Mouse (Mus musculus): ENCODE results near the gene Cep135.

Cep135 gene

GRCm38 (mm10) chr5:76588551-76589283 lies at the start of gene Cep135:
Gene Cep135, plus strand, starts transcription at chr5:76588698.
- DNase-seq (ENCODE audit: low read depth, low spot score): peak; percentile 55

GRCm38 (mm10) chr5:76540181-76540580 lies 48.3 kb upstream of the Cep135 start:
- no peak for DNase-seq (ENCODE audit: low read depth, low spot score)

DNA sequence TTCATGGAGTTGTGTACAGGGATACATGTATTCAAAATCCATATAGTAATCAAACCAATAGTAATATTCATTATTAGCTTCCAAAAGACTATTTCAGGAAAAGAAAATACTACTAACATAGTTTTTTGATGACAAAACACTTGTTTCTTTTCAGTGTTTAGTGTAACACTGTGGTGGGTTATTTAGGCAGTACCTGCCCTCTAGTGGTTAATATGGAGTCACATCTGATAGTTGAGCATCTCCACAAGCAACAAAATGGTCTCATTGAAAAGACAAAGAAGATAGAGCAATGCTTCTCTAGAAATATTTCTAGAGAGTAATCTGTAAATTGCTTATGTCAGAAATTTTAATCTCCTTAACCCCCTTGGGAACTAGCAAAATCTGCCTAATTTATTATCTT lies 47.7 kb upstream of the Cep135 start:
- DNase-seq (ENCODE audit: low read depth, low spot score): no peak

- no peak for DNase-seq (ENCODE audit: low read depth, low spot score)
Measured at GRCm38 (mm10) chr5:76543200-76543599, 45.3 kb upstream of the Cep135 start.

- DNase-seq (ENCODE audit: low read depth, low spot score): no peak
Measured at GRCm38 (mm10) chr5:76550426-76550825, 38.1 kb upstream of the Cep135 start.

DNA sequence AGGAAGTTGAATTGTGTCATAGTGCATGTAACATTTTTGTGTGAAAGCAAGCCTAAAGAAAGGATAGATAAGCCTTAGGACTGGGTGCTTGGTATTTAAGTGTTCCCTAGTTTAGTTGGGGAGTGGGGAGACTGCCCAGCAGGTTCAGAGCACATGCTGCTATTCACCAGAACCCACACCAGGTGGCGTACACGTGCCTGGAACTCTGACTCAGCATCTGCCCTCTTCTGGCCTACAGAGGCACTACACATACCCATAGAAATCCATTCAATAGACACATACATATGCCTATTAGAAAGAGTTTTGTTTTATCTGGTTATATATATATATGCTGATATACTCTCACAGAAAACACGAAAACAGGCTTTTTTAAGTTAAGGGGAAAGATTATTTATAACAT lies 23.2 kb upstream of the Cep135 start:
- no peak for DNase-seq (ENCODE audit: low read depth, low spot score)

- no peak for DNase-seq (ENCODE audit: low read depth, low spot score)
Measured at GRCm38 (mm10) chr5:76574251-76574650, 14.2 kb upstream of the Cep135 start.

- no peak for DNase-seq (ENCODE audit: low read depth, low spot score)
Measured at GRCm38 (mm10) chr5:76577026-76577425, 11.5 kb upstream of the Cep135 start.

GRCm38 (mm10) chr5:76585378-76585777 lies 3.1 kb upstream of the Cep135 start:
- no peak for DNase-seq (ENCODE audit: low read depth, low spot score)

GRCm38 (mm10) chr5:76589311-76589710 lies 813 bp downstream of the Cep135 start:
- no peak for DNase-seq (ENCODE audit: low read depth, low spot score)

GRCm38 (mm10) chr5:76590009-76590408 lies 1.5 kb downstream of the Cep135 start:
- no peak for DNase-seq (ENCODE audit: low read depth, low spot score)

GRCm38 (mm10) chr5:76591885-76592284 lies 3.4 kb downstream of the Cep135 start:
- DNase-seq (ENCODE audit: low read depth, low spot score): no peak

GRCm38 (mm10) chr5:76609702-76610370 lies 21.3 kb downstream of the Cep135 start:
- no peak for DNase-seq (ENCODE audit: low read depth, low spot score)

DNA sequence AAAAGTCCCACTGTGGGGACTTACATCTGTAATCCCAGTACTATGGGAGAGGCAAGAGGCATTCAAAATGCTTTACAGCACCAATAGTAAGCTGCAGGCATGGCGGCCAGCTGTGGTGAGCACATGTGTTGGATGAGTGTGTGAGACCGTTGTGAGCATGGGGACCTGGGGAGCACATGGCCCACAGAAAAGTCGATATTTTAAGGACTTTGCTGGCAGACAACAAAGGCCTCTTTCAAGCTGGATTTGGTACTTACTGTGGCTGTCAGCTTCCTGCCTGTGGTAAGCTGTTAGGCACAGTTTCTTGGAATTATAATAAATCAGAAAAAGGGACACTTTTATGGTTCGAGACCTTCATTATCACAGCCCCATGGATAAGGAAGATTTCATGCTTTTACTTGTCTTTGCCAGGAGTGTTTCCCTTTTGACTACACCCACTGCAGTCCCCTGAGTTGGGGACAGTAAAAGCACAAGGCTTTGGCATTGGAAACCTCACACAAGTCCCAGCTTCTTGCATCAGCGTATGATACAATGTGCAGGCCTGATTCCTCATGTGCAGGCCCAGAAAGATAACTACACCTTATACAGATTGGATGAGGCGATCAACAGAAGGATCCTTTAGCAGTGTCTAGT lies 24.5 kb downstream of the Cep135 start:
- DNase-seq (ENCODE audit: low read depth, low spot score): no peak

- DNase-seq (ENCODE audit: low read depth, low spot score): no peak
Measured at GRCm38 (mm10) chr5:76615276-76615675, 26.8 kb downstream of the Cep135 start.

GRCm38 (mm10) chr5:76616196-76616747 lies 27.8 kb downstream of the Cep135 start:
- DNase-seq (ENCODE audit: low read depth, low spot score): no peak

DNA sequence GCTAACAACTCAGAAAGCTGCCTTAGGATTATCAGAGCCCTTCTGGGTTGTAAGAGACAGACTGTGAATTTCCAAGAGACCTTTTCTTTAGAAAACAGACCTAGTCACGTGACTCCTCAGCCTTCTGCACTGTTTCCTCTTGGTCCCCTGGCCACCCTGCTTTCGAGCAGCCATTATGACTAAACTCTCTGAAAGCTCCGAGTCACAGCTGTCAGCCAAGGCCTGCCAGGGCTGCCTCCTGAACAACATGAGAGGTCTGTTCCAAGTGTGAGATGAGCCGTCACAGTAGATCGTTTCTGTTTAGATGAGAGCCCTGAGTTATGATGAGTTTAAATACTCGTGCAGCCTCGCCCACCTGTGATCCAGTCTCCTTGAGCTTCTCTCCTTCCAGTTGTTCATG lies 30.3 kb downstream of the Cep135 start:
- no peak for DNase-seq (ENCODE audit: low read depth, low spot score)

- DNase-seq (ENCODE audit: low read depth, low spot score): no peak
Measured at GRCm38 (mm10) chr5:76623759-76624158, 35.3 kb downstream of the Cep135 start.

DNA sequence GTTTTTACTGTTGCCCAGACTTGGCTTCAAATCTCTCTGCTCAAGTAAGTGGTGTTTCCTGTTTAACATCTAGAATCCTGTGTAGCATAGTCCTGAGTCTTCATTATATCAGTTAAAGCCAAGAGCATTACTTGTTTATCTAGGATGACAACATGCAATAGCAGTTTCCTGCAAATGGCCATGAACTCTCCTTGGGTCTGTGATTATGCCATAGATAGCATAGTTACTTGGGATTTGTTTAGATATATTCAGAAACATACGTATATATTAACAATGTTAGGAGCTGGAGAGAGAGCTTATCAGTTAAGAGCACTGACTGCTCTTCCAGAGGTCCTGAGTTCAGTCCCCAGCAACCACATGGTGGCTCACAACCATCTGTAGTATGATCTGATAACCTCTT lies 39.3 kb downstream of the Cep135 start:
- no peak for DNase-seq (ENCODE audit: low read depth, low spot score)

DNA sequence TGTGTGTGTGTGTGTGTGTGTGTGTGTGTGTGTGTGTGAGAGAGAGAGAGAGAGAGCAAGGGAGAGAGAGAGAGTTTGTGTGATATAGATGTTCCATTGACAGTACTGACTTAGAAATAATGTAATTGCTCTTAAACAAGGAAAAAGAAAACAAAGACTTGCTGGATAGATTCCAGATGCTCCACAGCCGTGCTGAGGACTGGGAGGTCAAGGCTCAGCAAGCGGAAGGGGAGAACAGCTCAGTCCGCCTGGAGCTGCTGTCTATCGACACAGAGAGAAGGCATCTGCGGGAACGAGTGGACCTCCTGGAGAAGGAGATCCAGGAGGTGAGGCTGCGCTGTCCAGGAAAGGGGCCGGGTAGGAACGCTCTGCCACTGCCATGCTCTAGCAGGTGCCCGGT lies 45.5 kb downstream of the Cep135 start:
- DNase-seq (ENCODE audit: low read depth, low spot score): no peak

- DNase-seq (ENCODE audit: low read depth, low spot score): no peak
Measured at GRCm38 (mm10) chr5:76635592-76635991, 47.1 kb downstream of the Cep135 start.

GRCm38 (mm10) chr5:76642076-76642475 lies 53.6 kb downstream of the Cep135 start:
- DNase-seq (ENCODE audit: low read depth, low spot score): no peak

DNA sequence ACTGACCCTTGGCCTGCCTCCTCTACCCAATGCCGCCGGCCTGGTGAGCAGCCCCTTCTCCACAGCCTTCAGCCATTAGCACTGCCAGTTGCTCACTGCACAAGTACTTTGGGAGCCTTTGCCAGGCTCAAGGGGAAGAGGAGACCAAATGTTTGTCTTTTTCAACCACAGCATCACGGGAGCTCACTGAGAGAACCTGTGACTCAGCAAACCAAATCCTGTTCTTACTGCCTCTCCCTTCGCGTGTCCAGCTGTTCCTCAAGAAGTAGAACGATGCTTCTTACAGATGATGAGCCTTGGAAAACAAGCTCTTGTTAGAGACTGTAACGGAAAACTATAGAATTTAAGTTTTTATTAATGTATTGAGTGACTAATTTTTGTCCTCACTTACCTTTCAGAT lies 55.7 kb downstream of the Cep135 start:
- DNase-seq (ENCODE audit: low read depth, low spot score): no peak
